Mouse (Mus musculus): ENCODE data around the gene Glod5.
"Not testable (repeated sequence)": the region's sequence is repeated elsewhere in the genome, so short reads cannot be mapped to it uniquely, and the experiment has no call there.

GRCm38 (mm10) chrX:8015675-8016074 is 2.6 kb downstream of the Glod5 start:
- not testable (repeated sequence) for TF ChIP-seq EP300 (IDR thresholded peaks at IDR 0.05)
- TF ChIP-seq CTCF (IDR thresholded peaks at IDR 0.05), result peak; percentile 19; the same call in 1 of the 2 replicates

Data from lung, postnatal 0 days (tissue).